Mouse (Mus musculus) Muller cell, postnatal 12 days (primary cell): ENCODE data around the gene Myo5a.

Experiments
- DNase-seq: peaks from one replicate; pipeline ENCODE4 v3.0.0-alpha.2; 2015; ENCODE audit errors: inconsistent ontology term

The Myo5a gene

DNA sequence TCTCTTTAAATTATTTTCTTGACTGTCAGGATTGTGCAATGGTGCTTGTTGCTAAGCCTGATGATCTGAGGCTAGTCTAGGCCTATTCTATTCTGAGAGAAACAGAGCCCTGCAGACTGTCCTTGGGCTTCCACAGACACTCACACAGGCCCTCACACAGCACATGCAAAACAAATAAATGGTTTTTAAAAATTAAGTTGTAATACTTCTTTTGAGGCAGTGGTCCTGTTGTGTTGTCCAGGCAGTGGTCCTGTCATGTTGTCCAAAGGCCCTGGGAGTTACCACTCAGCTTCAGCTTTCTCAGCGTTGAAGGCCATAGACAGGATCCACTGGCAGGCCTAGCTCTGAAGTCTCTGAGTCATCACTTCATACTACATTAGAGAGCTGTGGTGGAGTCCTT is 130.7 kb downstream of the Myo5a start:
- no peak for DNase-seq

DNA sequence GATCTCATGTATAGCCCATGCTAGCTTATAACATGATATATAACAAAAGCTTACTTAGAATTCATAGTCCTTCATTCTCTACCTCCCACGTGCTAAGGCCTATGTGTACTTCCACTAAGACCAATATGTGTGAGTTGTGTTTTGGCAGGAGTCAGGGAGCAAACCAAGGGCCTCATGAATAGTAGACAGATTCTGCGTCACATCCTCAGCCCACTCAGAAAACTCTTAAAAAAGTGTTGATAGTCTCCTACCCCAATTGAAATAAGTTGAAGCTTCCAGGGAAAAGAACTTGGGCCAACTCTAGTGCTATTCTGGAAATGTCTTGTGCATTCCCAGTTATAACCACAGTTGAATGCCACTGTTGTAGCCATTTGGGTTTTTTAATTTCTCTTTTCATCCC is 131.2 kb downstream of the Myo5a start:
- DNase-seq: no peak

DNA sequence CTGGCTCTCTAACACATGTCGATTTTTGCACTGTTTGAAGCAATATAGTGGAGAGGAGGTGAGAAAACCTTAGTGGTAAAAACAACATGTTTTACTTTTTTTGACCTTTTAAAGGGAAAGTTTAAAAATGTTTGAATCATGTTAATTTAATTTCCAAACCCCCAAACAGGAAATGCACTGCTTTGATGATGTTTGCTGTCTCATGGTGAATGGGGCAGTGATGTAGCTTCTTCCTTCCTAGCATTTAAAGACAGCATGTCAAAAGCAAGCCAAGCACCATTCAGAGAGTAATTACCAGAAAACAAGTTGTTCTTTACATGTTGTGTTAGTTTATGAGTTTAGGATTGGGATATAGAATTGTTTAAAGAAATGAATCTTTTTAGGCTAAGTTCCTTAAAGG is 138.4 kb downstream of the Myo5a start:
- no peak for DNase-seq

DNA sequence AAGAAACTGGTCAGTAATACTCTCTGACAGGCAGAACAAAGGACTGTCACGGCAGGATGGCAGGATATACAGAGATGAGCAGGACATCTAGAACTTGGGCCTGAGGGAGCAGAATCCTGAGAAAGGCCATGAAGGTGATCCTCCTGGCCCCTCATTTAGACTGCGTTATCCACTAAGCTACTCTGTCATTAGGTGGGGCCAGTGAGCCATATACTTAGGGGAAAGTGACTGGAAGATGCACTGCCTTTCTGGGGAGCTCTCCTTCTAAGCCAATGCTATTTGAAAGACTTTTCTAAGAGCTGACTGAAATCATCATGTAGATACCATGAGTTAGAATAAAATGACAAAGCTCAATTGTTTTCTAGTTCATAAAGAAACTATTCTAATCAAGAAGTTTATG is 139.5 kb downstream of the Myo5a start:
- DNase-seq: no peak

DNA sequence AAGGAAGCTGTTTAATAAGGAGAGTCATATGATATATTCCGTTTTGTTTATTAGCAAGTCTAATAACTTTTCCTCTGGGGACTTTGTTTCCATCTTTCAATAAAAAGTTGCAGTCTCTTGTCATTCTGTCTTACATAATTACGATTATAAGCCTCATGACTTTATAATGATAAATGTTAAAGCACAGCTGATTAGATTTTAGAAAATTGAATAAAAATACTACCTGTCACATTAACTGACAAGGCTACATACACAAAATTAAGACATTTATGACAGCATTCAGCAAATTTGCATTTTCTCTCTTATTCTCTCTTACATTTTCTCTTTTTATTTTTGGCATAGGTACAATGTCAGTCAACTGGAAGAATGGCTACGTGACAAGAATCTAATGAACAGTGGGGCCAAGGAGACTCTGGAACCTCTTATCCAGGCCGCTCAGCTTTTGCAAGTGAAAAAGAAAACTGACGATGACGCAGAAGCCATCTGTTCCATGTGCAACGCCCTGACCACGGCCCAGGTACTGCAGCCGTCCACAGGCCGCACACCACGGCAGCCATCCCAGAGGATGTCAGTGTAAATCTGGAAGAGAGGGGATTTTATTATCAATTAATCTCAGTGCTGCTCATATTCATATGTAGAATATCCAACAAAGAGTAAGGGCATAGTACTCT is 144.1 kb downstream of the Myo5a start:
- DNase-seq: no peak

DNA sequence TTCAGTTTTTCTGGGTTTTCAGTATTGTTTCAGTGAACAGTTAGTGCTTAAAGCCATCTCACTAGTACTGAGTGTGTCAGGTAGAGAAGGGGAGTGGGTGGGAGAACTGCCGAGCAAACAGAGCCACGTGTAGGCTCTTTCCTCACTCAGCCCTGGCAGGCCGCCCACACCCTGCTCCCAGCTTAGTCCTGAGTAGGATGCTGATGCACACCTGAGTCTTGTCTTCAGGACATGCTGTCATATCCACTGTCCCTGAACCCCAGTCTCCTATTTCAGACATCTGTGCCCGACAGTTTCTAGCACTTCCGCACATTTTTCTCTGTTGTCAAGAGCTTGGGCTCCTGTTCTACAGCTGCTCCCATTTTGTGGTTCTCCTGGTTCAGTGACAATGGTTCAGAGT is 149.1 kb downstream of the Myo5a start:
- no peak for DNase-seq

DNA sequence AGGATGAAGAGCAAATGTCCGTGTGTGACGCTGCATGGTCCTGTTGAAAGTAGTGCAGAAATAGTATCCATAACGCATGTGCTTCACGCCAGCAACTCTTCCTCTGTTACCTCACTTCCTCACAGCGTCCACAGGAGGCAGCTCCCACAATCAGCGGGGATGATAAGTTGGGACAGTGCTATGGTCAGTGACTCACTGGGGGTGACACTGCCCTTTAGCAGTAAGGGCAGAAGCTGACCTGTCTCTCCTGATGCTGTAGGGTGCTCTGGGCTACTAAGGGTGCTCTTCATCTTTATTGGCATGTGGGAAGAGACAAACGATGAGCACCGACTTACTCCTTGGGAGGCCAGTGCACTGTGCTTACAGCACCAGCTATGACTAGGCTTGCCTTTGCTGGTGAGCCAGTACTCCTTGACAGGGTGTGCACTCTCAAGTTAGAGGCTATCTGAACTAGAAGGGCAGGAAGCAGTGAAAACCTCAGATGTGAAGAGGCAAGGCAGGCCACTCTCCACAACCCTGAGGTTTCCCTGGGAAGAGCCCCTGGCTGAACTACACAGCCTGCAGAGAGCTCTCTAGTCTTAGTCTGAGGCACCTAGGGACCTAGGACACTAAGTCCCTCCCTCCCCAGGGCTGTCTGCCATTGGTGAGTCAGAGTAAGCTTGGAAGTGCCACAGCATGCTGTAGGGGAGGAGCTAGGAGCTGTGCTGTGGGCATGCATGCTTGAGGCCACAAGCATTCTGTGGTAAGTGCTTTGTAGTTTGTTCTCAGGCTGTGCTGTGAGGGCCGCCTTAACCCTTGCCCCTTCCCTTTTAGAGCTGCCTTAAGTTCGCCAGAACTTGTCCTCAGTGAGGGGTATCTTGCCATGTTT is 150.8 kb downstream of the Myo5a start:
- peak; percentile 79 for DNase-seq

DNA sequence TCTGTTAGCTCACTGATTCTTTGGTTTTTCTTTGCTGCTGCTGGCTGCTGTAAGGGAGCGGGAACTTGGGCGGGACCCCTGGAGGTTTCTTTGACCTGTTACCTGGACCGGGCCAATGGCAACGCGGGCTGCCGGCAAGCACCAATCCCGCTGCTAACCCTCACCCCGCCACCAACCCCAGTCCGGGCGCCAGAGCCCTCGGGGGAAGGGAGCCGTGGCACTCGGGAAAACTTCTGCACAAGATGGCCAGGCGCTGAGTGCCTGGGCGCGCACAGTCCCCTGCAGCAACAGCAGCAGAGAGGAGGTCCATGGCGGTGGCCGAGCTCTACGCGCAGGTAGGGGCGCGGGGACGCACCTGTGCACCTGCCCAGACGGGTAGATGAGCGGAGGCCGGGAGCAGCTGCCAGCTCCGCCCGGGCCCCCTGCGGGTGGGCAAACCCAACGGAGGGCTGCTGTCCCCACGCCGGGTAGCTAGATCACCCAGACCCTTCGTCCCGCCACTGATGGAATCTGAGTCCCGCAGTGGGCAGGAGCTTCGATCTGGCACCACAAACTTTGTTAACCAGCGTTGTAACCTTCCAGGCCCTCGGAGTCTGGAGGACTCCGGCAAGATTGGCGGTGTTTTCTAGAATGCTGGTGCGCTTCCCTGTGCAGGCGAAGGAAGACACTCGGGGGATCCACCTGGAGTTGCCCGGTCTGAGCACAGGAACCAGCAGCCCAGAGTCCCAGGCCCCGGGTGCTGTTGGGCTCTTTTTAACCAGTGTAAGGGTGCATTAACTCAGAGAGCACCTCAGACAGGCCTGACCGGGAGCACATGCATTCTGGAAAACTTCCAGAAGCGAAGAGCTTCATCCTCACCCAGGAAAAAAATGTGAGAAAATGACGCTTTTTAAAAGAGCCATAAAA is 161.3 kb downstream of the Myo5a start, which contains the start of gene Myo5c:
Myo5c (plus strand) TSS at position 180 of the 906 bp plus-strand sequence.
- DNase-seq: peak; percentile 65

DNA sequence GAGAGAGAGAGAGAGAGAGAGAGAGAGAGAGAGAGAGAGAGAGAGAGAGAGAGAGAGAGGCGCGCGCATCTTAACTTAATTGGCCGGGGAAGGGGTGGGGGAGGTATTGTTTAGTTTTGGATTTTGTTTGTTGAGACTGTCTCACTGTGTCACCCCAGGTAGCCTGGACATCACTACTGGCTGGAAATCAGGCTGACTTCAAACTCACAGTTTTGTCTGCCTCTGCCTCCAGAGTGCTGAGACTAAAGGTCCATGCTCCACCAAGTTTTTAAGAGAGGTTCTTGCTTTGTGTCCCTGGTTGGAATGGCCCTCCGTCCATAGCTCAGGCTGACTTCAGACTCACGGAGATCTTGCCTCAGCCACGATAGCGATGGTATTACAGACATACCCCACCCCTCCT is 162.0 kb downstream of the Myo5a start:
- DNase-seq: no peak

DNA sequence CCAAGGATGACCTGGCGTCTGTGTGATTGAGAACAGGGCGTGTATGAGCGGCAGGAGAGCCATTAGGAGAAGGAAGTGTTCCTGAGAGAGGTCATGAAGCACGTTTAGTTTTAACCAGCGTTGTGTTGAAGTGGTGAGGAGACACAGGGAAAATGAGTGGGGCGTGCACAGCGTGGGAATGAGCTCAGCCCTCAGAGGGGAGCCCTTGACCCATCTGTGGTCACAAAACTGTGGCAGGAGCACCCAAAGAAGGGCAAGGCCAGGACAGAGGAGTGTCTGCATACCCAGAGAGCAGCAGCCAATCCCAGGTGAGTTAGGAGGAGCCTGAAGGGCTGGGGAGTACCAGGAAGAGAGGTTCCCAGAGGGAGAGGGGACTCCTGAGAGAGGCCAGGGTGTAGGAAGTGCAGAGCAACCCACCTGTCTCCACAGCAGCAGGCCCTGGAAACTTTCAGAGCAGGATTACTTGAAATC is 163.5 kb downstream of the Myo5a start:
- no peak for DNase-seq

DNA sequence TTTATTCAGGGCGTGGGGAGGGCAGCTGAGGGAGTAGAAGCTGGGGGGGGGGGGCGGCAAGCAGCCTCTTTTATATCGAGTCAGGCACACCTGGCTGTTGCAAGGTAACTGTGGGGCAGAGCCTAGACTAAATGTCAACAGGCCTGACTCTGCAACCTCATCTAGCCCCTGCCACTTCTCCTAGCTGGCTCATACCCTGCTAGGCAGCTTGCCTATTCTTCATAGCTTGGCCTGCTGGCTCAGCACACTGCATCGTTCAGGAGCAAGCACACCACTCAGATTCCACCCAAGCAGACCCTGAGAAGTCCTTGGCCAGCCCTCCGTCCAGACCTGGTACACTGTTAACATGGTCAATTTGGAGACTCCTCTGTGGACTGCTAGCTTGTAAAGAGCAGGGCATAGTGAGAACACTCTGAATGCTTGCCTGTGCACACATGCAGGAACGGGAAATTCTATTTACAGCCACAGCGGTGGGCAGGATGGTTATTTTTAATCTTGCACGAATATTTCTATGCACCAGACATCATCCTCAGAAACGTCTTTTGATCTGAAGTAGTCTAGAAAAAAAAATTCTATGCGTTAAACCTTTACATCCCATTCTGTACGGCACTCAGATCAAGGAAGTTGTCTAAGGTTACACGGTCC is 164.3 kb downstream of the Myo5a start:
- no peak for DNase-seq

DNA sequence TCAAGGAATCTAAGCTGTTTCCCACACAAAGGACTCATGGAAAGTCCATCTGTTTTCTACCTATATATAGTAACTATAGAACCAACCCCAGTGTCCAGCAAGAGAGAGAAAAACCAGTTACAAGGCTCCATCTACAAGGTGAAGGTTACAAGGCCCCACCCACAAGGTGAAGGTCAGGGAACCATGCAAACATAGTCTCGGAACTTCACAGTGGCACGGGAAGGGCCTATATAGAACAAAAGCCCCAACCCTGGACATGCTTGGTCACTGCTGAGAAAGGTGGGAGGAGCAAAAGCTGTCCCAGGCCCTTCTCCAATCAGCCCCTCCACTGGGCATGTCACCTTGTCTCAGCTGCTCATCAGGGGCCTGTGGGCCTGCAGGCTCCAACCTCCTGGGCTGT is 164.9 kb downstream of the Myo5a start:
- DNase-seq: no peak

DNA sequence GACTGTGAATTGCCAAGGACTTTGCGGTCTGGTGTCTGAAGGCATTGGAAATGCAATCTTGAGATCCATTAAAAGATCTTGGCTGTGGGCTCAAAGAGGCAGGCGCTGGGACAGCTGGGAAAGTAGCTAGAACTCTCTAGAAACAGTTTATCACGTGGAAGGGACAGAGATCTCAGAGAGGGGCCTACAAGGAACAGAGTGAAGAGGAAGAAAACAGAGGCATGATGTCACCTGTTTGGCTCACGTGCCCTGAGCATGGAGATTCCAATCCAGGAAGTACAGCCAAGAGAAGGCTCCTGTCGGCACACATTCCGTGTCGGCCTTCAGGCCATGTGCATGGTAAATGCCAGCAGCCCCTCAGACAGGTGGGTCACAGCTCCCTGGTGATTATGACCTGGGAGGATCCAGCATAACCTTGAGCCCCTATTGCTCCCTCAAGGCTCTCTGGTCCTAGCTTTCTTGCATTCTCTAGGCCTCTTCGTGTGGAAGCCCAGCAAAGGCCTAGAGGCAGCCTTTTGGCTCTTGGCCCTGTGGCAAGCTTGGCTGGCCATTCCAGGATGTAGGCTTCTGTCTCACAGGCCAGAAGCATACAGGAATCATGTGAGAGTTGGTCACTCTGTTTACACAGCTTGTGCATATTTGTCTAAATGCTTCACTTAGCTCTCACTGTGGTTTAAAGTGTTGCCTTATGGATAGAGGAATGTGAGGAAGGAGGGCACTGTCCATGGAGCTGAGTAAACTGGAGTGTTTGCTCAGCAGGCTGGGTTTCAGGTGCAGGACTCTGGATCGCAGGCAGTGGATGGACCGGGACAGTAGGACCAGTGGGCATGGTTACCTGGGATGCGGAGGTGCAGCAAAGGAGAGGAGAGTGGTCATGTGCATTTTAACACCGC is 165.8 kb downstream of the Myo5a start:
- DNase-seq: peak; percentile 67

DNA sequence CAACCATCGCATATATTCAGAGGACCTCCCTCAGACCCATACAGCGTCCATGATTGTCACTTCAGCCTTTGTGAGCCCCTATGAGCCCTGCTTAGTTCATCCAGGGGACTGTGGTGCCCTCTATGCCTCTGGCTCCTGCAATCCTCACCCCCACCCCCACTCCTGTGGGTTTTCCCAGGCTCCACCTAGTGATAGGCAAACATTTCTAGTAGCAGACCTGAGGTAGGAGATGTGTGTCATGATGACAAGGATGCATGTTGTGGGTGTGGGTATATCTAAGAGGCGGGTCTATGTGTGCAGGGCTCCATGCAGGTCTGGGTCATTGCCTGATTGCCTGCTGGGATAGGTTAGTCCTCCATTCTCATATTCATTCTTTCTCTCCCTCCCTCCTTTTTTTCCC is 167.4 kb downstream of the Myo5a start:
- DNase-seq: no peak

DNA sequence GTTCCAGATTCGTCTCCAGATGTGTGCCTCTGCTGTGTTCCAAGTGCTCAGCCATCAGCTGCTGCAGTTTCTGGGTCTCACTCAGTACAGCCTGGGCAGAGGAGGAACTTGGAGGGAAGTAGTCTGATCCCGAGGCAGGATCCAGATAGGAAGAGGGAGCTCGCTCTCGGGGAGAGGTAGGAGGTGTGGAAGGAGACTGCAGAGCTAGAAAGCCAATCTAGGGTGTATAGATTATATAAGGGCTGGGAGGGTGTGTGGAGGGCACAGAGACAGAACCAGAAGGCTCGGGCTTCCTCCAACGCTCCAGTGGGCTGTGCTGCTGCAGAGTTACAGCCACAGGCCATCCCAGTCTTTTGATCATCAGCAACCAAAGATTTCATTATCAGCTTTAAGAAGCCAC is 172.2 kb downstream of the Myo5a start:
- DNase-seq: no peak

DNA sequence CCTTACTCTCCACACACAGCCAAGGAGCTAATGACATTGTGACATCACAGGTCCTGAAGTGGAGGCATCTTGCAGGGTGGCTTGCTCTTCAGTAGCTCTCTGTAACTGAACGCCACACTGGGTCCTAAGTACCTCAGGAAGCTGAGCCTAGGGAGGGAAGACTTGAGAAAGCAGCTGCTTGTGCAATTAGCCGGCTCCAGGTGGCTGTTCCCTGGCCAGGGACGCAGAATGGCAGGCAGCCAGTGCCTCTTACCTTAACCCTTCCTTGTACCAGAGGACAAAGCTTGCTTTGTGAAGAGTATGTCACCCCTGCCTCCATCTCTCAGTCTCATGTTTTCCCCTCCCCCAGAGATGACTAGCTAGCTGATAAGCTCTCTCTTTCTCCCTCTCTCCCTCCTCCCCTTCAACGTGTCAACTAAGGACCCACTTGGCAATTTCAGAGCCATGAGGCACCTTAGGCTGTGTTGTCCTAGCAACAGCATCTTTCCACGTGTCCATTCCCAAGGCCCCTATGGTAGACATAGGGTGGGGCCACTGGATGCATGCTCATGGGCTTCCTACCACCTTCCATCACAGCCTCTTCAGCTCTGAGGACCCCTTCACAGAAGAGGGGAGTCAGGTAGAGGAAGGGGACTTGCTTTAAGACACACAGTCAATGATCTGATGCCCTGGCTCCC is 173.1 kb downstream of the Myo5a start:
- DNase-seq: no peak

DNA sequence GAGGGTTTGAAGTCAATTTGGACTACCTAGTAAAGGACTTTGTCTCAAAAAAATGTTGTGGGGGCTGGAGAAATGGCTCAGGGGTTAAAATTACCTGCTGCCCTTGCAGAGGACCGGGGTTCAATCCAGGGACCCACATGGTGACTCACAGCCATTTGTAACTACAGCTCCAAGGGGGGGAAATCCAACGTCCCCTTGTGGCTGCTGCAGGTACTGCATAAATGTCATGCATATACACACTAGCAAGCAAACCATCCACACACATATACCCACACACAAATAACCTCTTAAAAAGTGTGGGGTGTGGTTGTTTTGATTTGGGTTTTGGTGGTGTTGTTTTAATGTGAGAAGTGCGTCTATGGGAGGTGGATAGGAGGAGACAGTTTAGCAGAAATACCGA is 173.7 kb downstream of the Myo5a start:
- DNase-seq: no peak

DNA sequence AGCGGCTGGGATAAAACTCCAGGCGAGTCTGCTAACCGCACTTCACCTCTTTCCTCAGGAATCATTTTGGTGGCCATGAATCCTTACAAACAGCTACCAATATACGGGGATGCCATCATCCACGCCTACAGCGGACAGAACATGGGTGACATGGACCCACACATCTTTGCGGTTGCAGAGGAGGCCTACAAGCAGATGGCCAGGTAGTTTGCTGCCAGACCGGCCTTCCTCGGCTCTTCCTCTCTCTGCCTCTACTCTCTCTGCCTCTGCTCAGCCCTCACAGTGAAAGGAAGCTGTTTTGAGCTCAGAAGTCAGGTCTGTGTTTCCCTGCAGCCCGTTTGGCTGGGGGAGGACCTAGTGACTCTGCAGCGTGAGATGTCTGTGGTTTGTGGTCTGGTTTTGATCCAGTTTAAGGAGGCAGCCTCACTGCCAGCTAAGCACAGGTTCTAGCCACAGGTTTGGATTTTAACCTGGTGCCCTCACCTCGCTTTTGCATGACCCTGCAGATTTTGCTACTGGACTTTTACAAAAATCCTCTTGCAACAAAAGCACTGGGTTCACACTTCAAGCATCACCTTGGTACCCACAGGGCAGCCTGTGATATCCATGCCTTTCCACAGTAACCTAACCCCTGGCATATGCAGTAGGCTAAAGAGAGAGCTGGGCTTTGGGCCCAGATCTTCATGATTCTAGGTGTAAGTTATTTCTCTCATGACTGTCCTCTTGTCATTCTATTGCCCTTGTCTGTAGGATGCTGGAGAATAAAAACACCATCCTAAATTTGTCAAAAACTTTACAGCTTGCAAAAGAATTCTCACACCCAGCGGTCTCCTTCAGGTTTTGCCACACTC is 175.5 kb downstream of the Myo5a start:
- DNase-seq: peak; percentile 46

DNA sequence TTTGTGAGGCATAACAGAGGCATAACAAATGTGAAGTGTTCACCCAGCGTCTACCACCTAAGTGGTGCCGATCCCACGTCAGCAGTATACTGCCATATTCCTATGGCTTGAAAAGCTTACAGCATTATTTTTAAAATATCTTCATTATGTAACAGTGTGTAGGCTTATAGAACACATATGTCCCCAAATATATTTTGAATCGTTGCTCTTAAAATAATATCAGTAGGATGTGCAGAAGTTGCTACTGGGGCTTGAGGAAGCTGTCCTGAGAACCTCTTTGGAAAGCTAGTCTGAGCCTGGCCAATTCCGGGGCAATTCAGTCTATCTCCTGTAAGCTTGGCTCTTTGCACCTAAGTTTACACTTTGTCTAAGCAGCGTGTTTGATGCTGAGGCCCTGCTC is 177.1 kb downstream of the Myo5a start:
- DNase-seq: no peak
